Mouse (Mus musculus) heart, postnatal 0 days (tissue): Measurements from ENCODE around the gene Adh7. TPM values are rescaled to one million over a fixed set of nuclear protein-coding genes. Genes with fewer than 3 reads are reported as not detected.

Experiments
- ATAC-seq: fragments of 200-750 bp; cut with Nextera tagmentation; 2 replicates; pipeline ENCODE4 v1.8.0; 2017; ENCODE audit warnings: low read depth, moderate number of reproducible peaks, moderate library complexity; ENCODE audit not compliant: insufficient read depth
- DNase-seq: peaks from one replicate; pipeline ENCODE4 v3.0.0-alpha.2; 2016; ENCODE audit warnings: low spot score
- H3K27ac ChIP-seq: fragments of 300-500 bp; sonication (generic); 2 replicates; pipeline ENCODE4 v1.5.1; 2014; ENCODE audit warnings: low read depth, mild to moderate bottlenecking
- H3K27me3 ChIP-seq: fragments of 300-500 bp; sonication (generic); 2 replicates; pipeline ENCODE4 v1.6.1; 2014; ENCODE audit warnings: low read length, mixed read lengths; ENCODE audit not compliant: control insufficient read depth, insufficient read depth
- H3K36me3 ChIP-seq: fragments of 300-500 bp; sonication (generic); replicated peaks from 2 replicates; pipeline ENCODE4 v1.6.1; 2014; ENCODE audit warnings: low read length, mixed read lengths; ENCODE audit not compliant: control insufficient read depth, insufficient read depth
- H3K4me1 ChIP-seq: fragments of 300-500 bp; sonication (generic); 2 replicates; pipeline ENCODE4 v1.6.1; 2014; ENCODE audit warnings: antibody characterized with exemption; ENCODE audit not compliant: control insufficient read depth, insufficient read depth
- H3K4me2 ChIP-seq: fragments of 300-500 bp; sonication (generic); 2 replicates; pipeline ENCODE4 v1.6.1; 2014; ENCODE audit warnings: low read depth, mild to moderate bottlenecking, low read length, moderate library complexity
- H3K4me3 ChIP-seq: fragments of 300-500 bp; sonication (generic); 2 replicates; pipeline ENCODE4 v1.5.1; 2014; ENCODE audit warnings: low read depth, low read length
- H3K9ac ChIP-seq: fragments of 300-500 bp; sonication (generic); replicated peaks from 2 replicates; pipeline ENCODE4 v1.6.1; 2014; ENCODE audit warnings: low read depth, low read length, mixed read lengths
- H3K9me3 ChIP-seq: fragments of 300-500 bp; sonication (generic); replicated peaks from 2 replicates; pipeline ENCODE4 v1.6.1; 2016; ENCODE audit warnings: low read length; ENCODE audit not compliant: control insufficient read depth
- CTCF ChIP-seq: IDR thresholded peaks from 2 replicates; pipeline ENCODE4 v1.5.1; 2016; ENCODE audit warnings: antibody characterized with exemption, control low read depth, low read depth
- EP300 ChIP-seq: IDR thresholded peaks from 2 replicates; pipeline ENCODE4 v1.6.1; 2016; ENCODE audit warnings: antibody characterized with exemption, low read depth
- WGBS: fragments of 180-500 bp; shearing (Covaris S2); extraction: QIAGEN DNeasy Blood & Tissue Kit; methylation state at CpG from one replicate; pipeline ENCODE4 v1.1.7; 2014; 5-methylcytosine and 5-hydroxymethylcytosine counted together
- polyA plus RNA-seq: library from polyadenylated mRNA; unstranded; fragments of >200 nt; fragmentation: Nextera tagmentation; extraction: Ambion mirVana; gene quantifications from 2 replicates; pipeline ENCODE4 v1.2.1, GENCODE M21; 2015
- total RNA-seq: library from RNA; depleted of rRNA; stranded (reverse); fragments of >200 nt; gene quantifications from 2 replicates; pipeline ENCODE4 v1.2.3, GENCODE M21; 2014; ENCODE audit warnings: low replicate concordance; rRNA removed

Adh7 gene
- total and polyA plus RNA-seq, 2 experiments from 2014 or later = not detected

DNA sequence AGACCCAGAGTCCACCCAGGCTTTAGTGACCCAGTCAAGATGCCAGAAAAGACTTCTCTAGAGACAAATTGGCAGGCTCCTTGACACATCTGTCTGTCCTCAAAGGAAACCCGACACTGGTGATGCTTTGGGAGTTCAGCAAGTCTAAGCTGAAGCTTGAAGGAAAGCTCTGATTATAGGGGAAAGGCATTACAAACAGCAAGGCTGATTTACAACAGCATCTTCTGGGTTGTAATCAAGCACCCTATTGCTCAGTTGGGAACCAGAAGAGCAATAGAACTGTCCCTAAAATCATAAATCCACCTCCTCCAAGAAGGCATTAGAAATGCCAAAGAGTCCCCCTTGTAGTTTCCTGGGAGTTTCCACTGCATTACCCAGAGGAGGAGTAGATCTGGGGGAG, 52.9 kb downstream of the Adh7 start:
- 13% methylated on average over 1 of the region's 1 CpGs for WGBS

GRCm38 (mm10) chr3:138271297-138271696, 53.7 kb downstream of the Adh7 start:
- Histone ChIP-seq H3K27ac (no peak overlapping the region), H3K9me3 (no peaks in the 10 kb centered on the region), H3K4me1 (no peaks in the 10 kb centered on the region), H3K4me3 (no peak overlapping the region), H3K9ac (no peak overlapping the region), H3K4me2 (no peak overlapping the region), H3K27me3 (no peaks in the 10 kb centered on the region), H3K36me3 (no peaks in the 10 kb centered on the region)
- DNase-seq = no peak
- WGBS = 87% methylated on average over 2 of the region's 2 CpGs
- no peak for ATAC-seq
- no peak for TF ChIP-seq EP300
- no peak for TF ChIP-seq CTCF

More for the DNA sequence above, 52.9 kb downstream of the Adh7 start:
- DNase-seq (no peak), ATAC-seq (no peak)
- H3K4me2 ChIP-seq = no peak overlapping the region
- H3K27me3 ChIP-seq = no peaks in the 10 kb centered on the region
- TF ChIP-seq CTCF (no peak), EP300 (no peak)
- H3K9ac ChIP-seq = no peak overlapping the region
- no peak overlapping the region for H3K4me3 ChIP-seq
- H3K9me3 ChIP-seq = no peaks in the 10 kb centered on the region
- no peaks in the 10 kb centered on the region for H3K4me1 ChIP-seq
- H3K36me3 ChIP-seq = no peaks in the 10 kb centered on the region
- H3K27ac ChIP-seq = no peak overlapping the region

DNA sequence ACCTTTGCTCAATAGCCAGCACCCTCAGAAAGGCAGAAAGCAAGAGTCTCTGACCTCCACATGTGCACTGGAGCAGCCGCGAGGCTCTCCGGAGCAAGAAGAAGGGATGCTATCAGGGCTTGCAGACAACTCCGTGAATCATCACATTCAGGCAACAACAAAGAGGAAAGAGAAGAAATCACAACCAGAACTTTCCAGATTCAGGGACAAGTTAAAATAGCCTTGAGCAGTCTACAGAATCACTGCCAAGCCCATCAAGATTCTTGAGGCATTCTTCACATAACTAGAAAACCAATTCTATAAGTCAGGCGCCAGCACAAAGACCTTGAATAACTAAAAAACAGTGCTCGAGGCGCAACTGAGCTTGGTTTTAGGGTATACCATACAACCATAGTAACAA, 55.5 kb downstream of the Adh7 start:
- Histone ChIP-seq H3K36me3 (no peaks in the 10 kb centered on the region), H3K27me3 (no peaks in the 10 kb centered on the region), H3K4me1 (no peaks in the 10 kb centered on the region; the same call in 1 of the 2 replicates), H3K4me3 (no peak overlapping the region), H3K4me2 (no peak overlapping the region), H3K9me3 (no peaks in the 10 kb centered on the region), H3K27ac (no peak overlapping the region), H3K9ac (no peak overlapping the region)
- DNase-seq (no peak), ATAC-seq (no peak)
- 71% methylated on average over 7 of the region's 7 CpGs for WGBS
- TF ChIP-seq EP300 (no peak), CTCF (no peak)

- H3K27me3 ChIP-seq = no peaks in the 10 kb centered on the region
- H3K9ac ChIP-seq = no peak overlapping the region
- 61% methylated on average over 3 of the region's 3 CpGs for WGBS
- no peaks in the 10 kb centered on the region for H3K9me3 ChIP-seq
- DNase-seq (no peak), ATAC-seq (no peak)
- no peaks in the 10 kb centered on the region; the same call in 1 of the 2 replicates for H3K4me1 ChIP-seq
- H3K36me3 ChIP-seq = no peaks in the 10 kb centered on the region
- no peak overlapping the region for H3K4me3 ChIP-seq
- no peak overlapping the region for H3K4me2 ChIP-seq
- TF ChIP-seq EP300 (no peak), CTCF (no peak)
- no peak overlapping the region for H3K27ac ChIP-seq
These were observed 57.5 kb downstream of the Adh7 start for GRCm38 (mm10) chr3:138275100-138275499.

- no peaks in the 10 kb centered on the region for H3K9me3 ChIP-seq
- TF ChIP-seq EP300 (no peak), CTCF (no peak)
- H3K36me3 ChIP-seq = no peaks in the 10 kb centered on the region
- ATAC-seq (no peak), DNase-seq (no peak)
- no peak overlapping the region for H3K4me2 ChIP-seq
- H3K9ac ChIP-seq = no peak overlapping the region
- H3K27me3 ChIP-seq = no peaks in the 10 kb centered on the region
- H3K4me3 ChIP-seq = no peak overlapping the region
- 89% methylated on average over 9 of the region's 9 CpGs for WGBS
- no peaks in the 10 kb centered on the region; the same call in 1 of the 2 replicates for H3K4me1 ChIP-seq
- H3K27ac ChIP-seq = no peak overlapping the region
These were observed 65.0 kb downstream of the Adh7 start for GRCm38 (mm10) chr3:138282556-138282955.

Other genes starting within 250 kb of the Adh7 start
- 11.8 and 16.1 TPM in 2 replicates for gene Dapp1, start 236.2 kb upstream of the Adh7 start, total RNA-seq
- gene Dapp1, start 236.2 kb upstream of the Adh7 start, polyA plus RNA-seq = 11.1 and 11.8 TPM in 2 replicates
- gene 1110002E22Rik, start 152.7 kb upstream of the Adh7 start, total RNA-seq = 30.8 and 32.5 TPM in 2 replicates
- 12.2 and 13.3 TPM in 2 replicates for gene 1110002E22Rik, start 152.7 kb upstream of the Adh7 start, polyA plus RNA-seq
- gene Gm5105, start 150.4 kb upstream of the Adh7 start, total RNA-seq = 0.11 and 1.4 TPM in 2 replicates
- 0.41 and 0.64 TPM in 2 replicates for gene Gm5105, start 150.4 kb upstream of the Adh7 start, polyA plus RNA-seq
- 3.7 TPM in 2 replicates for gene Trmt10a, start 74.3 kb upstream of the Adh7 start, total RNA-seq
- gene Trmt10a, start 74.3 kb upstream of the Adh7 start, polyA plus RNA-seq = 5.3 and 5.4 TPM in 2 replicates
- 1.5 and 3.9 TPM in 2 replicates for gene Mttp, start 72.8 kb upstream of the Adh7 start, total RNA-seq
- 5.9 and 6.2 TPM in 2 replicates for gene Mttp, start 72.8 kb upstream of the Adh7 start, polyA plus RNA-seq
- gene 4930579F01Rik, start 23.9 kb upstream of the Adh7 start, total RNA-seq = not detected in 2 replicates
- not detected in 2 replicates for gene 4930579F01Rik, start 23.9 kb upstream of the Adh7 start, polyA plus RNA-seq
- 15.8 and 73.9 TPM in 2 replicates for gene Adh1, start 43.2 kb downstream of the Adh7 start, total RNA-seq
- gene Adh1, start 43.2 kb downstream of the Adh7 start, polyA plus RNA-seq = 10.8 and 11.8 TPM in 2 replicates
- gene Adh6a, start 95.5 kb downstream of the Adh7 start, total RNA-seq = not detected in 2 replicates
- gene Adh6a, start 95.5 kb downstream of the Adh7 start, polyA plus RNA-seq = not detected in 2 replicates
- 1.7 TPM in 1 of 2 replicates, not detected in the other for gene Adh6b, start 124.0 kb downstream of the Adh7 start, total RNA-seq
- gene Adh6b, start 124.0 kb downstream of the Adh7 start, polyA plus RNA-seq = 2.8 and 3.2 TPM in 2 replicates
- not detected in 2 replicates for gene Adh4, start 197.7 kb downstream of the Adh7 start, total RNA-seq
- gene Adh4, start 197.7 kb downstream of the Adh7 start, polyA plus RNA-seq = not detected in 2 replicates
- 115 and 137 TPM in 2 replicates for gene Adh5, start 225.3 kb downstream of the Adh7 start, total RNA-seq
- gene Adh5, start 225.3 kb downstream of the Adh7 start, polyA plus RNA-seq = 169 and 170 TPM in 2 replicates